Mouse (Mus musculus): ENCODE data around the gene Ehmt2.

GRCm38 (mm10) chr17:34858670-34859069 is 39.6 kb upstream of the Ehmt2 start:
- TF ChIP-seq GATA1 (IDR thresholded peaks at IDR 0.05; ENCODE audit: borderline replicate concordance, low read length) (no peak), FLI1 (IDR thresholded peaks at IDR 0.05; ENCODE audit: low read length) (no peak)

Measured in megakaryocyte, embryonic 14.5 days (primary cell).